Mouse (Mus musculus): ENCODE measurements around the gene Wnk2.

Gene Wnk2

DNA sequence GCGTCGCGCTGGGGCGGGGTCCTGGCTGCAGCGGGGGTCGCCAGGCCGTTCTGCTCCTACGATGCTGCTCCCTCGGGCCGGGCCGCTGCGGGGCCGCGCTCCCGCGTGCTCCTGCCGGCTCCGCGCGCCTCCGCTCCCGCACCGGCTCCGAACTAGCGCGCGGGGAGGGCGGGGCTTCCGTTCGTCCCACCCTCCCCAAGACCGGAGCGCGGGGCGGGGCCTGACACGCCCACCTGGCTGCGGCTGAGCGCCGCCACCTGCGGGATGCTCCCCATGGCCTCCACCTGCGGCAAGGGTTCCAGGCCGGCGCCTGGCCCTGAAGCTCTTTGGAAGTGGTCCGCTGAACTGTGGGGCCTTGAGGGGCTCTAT lies at the start of gene Wnk2:
Gene Wnk2, minus strand, starts transcription at position 157 of the 369 bp plus-strand sequence.
- DNase-seq: peak; percentile 33 to 52

DNA sequence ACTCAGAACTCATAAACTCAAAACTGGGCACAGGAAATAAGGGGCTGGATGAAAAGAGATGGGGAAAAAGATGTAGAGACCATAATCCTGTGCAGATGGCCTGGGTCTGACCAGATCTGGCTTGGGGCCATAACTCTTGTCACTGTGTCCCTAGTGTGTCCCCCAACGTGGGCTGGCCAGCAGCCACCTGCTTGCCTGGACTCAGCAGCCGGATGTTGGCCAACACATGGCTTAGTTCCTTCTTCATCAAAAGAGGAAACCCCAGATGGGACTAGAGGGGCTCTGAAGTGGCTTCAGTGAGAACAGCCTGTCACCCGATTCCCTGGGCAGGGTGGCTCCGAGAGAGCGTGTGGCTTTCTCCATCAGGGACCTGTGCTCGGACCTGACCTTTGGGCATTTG lies 49.0 kb upstream of the Wnk2 start:
- DNase-seq: peak; percentile 32 to 41

DNA sequence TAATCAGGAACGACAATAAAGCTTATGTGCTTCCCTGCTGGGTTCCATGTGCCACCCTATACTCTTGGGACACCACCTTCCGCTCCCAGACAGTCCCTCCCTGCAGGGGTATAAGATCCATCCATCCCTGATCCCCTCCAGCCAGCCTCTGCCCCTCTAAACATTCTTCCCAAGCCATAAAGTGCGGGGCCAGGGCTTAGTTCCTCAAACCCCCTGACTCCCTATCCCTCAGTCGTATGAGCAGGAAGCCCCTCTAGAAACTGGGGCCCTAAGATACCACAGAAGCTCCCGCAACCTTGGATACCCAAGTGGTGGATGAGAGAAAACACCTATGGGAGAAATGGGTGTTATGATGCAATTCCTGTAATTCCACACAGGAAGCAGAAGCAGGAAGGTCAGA lies 48.4 kb upstream of the Wnk2 start:
- no peak for DNase-seq

DNA sequence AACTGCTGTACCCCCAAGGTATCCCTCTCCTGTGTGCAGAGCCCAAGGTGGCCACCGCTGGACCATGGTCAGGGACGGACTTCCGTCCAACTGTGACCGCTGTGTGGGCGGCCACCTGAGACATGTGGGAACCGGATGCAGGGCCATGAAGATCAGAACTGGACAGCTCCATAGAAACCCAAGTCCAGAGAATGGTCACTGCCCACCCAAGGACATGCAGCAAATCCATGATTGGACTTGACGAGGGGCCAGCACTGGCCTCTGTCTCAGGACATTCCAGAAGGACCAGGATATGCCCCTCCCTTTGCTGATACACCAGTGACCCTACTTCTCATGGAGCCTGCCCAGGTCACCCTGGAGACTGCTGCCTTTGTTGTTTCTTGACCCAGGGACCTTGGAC lies 47.8 kb upstream of the Wnk2 start:
- no peak for DNase-seq

DNA sequence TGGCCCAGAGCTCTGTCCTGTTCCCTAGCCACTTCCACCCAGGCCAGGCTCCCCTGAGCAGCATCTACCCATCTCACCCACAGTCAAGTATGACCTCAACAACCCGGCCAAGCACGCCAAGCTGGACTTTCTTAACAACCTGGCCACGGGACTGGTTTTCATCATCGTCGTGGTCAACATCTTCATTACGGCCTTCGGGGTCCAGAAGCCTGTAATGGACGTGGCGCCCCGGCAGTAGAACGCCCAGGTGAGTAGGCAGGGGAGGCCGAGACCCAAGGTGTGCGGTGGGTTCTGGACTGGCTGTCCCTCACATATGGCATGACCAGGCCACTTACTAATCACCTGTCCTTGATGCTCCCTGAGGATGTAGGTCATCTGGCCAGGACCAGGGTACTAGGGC lies 47.0 kb upstream of the Wnk2 start:
- no peak for DNase-seq

DNA sequence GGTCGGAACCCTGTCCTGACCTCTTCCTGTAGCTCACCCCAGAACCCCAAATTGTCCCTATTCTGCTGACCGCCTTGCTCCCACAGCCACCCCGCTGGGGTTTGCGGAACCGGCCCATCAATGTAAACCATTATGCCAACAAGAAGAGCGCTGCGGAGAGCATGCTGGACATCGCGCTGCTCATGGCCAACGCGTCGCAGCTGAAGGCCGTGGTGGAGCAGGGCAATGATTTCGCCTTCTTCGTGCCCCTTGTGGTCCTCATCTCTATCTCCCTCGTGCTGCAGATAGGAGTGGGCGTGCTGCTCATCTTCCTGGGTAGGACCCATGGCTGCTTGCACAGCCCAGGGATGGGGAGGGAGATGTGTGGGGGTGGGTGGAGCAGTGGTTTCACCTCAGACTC lies 45.8 kb upstream of the Wnk2 start:
- no peak for DNase-seq

DNA sequence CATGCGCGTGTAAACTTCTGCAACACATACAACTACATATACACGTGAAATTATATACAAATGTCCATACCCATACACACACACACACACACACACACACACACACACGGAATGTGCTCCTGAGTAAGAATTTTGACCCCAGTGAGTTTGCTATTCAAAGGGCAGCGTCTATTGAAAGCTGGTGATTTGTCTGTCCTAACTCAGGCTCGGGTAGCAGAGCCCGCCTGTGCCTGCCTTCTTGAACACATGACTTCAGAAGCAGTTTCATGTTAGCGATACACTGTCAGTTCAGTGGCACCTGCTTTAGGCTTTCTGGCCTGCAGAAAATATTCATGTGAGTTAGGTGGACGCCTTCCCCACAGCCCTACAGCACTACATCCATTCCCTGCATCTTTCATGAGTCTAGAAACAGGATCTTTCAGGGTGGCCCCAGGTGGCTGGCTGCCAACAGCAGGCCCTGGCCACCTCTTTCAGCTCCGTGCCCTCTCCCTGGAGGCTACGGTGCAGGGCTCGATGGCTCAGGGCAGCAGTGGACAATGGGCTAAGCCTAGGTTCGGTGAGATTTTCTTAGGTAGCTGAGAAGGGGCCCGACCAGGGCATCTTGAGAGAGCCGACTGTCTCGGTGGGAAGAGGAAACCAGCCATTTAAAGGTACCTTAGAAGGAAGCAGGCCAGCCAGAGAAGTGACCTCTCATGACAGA lies 44.5 kb upstream of the Wnk2 start:
- no peak for DNase-seq

DNA sequence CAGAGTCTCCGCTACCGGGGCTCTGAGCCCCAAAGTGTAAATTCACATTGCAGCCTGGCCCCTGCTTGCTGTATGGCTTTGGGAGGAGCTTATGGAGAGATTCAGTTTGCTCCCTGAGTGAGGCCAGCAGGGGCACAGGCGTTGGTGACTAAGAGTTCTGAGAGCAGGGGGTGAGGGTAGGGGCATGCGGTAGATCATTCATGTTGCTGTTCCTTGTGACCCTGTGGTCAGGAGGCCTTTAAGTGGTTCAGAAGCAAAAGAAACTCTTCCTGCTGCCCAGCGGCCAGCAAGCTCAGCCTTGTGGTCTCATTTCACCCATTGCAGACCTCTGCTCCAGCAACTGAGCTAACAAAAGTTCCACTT lies 43.8 kb upstream of the Wnk2 start:
- no peak for DNase-seq

DNA sequence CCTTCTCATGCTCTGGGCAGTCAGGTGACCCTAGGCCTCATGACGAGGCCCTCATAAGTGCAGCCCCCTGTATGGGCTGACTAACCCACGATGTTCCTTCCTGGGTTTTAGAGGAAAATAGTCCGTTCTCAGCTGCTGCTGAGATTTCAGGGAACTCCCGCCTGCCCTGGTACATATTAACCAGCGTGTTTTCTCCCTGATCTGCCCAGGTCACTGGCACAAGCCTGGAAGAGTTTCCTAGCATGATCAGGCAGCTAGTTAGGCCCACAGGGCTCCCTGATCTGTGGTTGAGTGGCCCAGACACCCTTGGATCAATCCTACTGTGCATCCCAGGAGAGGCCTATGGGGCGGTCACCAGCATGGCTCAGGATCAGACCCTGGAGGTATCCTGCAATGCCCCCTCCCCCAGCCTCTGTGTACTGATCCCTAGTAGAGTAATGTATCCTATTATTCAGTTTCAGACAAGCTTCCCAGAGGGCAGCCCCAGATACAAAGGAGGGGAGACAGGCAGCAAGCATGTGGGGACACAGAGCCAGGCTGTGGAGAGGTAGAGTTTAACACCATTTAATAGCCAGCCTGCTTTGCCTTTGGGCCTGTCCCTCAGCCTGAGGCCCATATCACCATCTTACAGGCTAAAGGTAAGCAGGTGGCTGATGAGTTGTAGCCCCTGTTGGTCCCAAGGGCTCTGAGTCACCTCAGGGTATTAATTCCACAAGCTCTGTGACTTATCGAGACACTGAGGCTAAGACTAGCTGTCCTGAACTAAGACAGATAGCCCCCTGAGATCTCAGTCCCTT lies 43.3 kb upstream of the Wnk2 start:
- DNase-seq: no peak

DNA sequence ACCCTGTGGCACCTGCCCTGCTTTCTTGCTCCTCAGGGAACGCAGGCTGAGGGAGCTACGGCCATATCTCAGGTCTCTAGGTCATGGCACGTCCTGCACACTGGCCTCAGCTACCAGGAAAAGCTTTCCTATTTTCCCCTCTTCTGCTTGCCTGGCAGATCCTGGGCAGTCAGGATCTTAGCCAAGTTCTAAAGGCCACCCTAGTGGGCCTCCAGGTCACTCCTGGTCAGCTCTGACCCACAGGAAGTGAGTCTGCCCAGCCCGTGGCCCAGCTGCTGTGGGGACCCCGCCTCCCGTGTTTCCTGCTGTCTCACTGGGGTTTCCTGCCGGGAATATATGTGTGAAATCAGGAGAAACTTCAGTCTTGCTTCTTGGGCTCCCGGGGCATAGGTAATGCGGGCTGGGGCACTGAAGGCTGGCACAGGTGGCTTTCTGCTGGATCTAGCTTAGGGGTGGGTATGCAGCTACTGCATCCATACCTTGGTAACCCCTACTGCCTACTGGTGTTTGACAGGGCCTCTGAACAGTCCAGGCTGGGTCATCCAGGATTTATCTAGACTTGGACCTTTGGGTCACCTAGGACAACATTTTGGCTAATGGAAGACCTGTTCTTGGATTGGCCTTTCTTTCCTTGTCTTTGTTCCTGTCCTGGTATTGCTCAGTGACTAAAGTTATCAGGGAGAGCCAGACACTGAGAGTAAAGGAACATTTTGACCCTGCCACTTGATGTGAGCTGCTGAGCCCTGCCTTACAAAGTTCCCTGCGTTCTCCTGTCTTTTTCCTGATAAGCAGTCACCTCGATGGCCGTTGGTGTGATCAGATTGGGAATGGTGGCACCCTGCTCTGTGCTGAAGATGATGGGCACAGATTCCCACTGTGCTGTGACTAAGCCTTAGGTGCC lies 42.4 kb upstream of the Wnk2 start:
- DNase-seq: peak; percentile 71 to 75

DNA sequence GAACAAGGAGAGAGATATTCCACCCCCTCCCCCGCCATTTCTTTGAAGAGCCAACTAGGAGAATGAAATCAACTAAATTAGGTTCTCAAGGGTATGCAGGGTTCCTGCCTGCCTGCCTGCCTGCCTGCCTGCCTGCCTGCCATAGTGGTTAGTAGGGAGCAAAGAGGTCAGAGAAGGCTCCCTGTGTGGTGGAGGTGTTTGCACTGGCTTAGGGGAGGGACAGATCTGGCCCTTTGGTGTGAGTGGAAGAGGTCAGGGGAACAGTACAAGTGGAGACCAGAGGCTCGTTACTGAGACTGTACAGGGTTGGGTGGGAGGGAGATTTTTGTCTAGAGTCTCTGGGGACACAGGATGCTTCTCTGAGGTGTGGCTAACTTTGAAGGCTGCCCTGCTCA lies 41.1 kb upstream of the Wnk2 start:
- DNase-seq: no peak

DNA sequence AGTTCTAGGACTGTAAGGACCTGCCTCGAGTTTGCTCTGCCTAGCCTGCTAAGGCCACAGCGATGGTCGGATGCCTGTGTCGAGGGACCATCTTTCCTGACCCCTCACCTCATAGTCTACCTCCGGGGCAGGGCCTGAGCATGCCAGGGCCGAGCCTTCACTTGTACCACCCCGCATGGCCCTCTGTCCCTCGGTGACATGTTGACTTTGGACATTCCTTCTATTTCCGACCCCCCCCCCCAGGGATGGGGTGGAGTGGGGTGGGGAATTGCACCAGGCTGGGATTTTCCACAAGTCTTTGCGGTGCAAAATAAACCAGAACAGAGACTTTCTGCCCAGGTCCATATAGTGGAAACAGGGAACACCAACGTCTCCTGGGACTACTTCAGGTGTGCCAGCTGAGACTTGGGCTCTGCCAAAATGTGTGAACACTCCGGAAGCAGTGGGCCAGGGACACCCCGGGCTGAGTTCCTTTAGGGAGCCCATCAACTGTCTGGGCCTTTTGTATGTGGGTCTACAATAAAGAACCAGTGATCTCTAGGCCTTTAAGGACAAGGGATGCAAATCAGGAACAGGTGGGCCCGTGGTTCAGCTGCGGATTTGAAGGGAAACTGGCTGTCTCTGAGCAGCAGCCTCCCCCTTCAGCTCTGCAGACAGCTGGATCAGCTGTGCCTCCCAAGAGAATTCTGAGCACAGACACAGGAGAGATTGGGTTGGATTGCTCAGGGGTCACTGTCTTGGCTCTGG lies 40.6 kb upstream of the Wnk2 start:
- no peak for DNase-seq

DNA sequence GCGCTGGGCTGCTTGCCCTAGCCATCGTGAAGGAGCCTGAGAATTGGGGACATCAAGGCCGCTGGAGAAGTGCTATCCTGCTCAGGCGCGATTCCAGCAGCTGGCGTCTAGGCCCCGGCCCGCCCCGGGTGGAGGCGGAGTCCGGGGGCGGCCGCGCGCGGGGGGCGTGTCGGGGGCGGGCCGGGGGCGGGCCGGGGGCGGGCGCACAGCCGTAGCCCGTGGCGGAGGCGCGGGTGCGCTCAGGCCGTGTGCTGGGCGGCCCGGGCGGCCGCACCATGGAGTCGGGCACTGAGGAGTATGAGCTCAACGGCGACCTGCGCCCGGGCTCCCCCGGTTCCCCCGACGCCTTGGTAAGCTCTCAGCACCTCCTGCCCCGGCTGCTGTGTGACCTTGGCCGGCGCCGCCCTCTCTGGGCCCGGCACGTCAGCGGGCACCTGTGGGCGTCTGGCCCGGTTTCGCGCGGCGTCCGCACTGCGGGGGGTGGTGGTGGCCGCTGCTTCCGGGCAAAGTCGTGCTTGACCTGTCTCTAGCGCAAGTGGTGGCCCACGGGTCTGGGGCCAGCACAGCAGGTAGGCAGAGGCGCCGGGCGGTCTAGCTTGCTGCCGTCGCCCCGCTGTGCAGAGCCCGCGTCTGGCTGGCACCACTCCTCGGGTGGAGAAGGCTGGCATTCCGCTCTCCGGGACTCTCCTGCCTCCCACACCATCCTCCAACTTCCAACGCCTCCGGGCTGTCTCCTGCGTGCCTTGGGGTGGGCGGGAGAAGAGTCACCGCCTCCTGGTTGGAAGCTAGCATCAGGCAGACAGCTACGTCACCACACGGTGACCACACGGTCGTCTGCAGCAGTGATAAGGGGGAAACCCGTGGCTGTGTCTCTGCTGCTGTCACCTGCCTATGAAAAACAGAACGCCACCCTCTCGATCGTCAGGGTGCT lies 39.7 kb upstream of the Wnk2 start, which contains the start of gene Ninj1:
Gene Ninj1, plus strand, starts transcription at position 198 of the 931 bp plus-strand sequence.
- peak; percentile 81 to 83 for DNase-seq

DNA sequence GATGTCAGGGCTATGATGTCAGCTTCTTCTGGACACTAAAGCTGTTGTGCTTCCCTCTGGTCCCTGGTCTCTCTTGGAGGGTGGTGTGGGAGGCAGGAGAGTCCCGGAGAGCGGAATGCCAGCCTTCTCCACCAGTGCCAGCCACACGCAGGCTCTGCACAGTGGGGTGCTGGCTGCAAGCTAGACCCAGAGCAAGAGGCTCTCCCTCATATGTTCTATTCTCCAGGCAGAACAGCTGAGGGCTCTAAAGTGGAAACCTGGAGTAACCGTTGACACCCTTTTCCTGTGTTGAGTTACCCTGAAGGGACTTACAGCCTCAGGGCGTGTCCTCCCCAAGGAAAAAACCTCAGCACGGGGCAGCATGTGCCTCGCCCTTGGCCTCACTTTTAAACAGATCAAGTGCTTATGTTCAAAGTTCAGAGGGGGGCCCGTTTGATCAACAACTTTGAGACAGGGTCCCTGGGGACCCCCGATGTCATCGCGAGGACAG lies 39.0 kb upstream of the Wnk2 start:
- DNase-seq: no peak

DNA sequence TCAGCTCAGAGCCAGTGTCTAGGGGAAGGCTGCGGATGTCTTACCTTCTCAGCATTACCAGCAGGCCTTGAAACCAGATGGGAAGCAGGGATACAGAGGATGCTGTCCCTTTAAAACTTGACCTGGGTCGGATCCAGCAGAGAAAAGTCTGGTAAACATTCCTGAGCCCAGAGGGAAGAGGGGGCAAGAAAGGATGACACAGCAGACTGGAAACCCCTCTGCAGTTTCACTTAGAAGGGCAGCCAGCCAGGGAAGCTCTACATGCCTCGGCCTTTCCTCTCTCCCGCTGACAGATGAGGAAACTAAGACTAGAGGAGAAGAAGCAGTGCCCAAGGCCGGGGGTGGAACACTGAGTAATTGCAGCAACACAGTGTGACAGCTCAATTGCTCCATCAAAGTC lies 35.8 kb upstream of the Wnk2 start:
- peak; percentile 27 to 28 for DNase-seq

DNA sequence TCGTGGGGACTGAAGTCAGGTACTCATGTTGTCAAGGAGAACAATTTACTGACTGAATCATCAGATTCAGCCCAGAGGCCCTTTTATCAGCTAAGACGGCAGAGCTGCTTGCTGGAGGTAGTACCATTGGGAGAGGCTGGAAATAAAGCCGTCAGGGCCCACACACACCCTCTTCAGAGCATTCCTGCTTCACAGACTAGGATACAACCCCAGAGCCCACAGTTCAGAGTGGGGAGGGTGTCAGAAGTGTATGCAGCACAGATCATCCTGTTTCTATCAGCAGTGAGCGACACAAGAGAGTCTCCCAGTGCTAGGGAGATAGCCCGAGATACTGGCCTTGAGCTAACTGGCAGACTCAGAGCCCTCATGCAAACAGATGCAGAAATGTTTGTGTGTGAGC lies 35.3 kb upstream of the Wnk2 start:
- no peak for DNase-seq

DNA sequence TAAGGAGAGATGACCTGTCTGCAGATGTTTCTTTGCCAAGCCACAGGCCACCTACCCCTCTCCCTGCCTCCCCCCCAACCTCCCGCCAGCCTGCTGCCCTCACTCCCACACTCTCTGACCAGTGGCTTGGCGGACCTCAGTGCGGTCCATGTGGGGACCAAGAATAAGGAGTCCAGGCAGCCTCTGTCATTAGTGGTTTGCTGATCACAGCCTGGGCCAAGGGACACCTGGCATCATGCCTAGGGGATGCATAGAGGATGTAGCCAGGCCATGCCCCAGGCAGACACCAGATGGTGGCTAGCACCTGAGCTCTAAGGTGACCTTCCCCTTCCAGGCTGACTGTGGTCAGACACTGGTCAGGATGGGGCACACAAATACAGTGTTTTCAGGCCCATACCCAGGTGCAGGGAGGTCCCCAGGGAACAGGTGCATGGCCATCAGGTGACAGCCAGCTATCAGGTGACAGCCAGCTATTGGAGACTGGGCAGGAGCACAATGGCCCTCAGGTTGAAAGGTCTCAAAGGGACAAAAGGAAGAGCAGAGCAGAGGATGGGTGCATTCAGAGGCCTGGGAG lies 33.7 kb upstream of the Wnk2 start:
- no peak for DNase-seq

DNA sequence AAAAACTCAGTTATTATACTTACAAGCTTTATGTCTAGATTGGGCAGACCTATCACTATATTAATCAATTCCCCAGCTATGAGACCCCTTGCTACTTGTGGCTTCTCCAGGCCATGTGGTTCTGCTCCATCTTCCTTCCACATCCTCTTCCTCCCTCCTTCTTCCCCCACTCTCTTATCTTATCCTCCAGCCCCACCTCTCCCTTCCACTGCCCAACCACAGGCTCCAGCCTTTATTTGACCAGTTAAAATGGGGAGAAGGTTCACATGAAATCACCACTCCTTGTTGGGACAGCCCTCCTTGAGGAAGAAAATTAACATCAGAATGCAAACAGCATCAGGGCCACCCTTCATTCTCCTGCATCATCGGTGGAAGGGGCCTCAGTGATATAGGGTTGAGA lies 32.9 kb upstream of the Wnk2 start:
- DNase-seq: no peak

DNA sequence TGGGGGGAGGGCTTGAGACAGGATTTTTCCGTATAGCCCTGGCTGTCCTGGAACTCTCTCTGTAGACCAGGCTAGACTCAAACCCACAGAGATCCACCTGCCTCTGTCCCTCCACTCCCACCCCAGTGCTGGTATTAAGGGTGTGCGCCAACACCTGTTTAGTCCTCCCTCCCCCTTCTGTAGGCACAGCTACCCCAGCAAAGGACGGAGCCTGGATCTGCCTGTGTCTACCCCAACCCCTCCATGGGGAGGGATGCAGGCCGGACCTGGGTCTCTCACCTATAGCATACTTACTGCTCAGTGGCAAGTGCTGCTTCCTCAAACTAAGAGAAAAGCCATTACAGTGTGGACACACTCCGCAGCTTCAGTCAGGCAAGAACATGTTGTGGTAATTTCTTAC lies 32.5 kb upstream of the Wnk2 start:
- DNase-seq: no peak

DNA sequence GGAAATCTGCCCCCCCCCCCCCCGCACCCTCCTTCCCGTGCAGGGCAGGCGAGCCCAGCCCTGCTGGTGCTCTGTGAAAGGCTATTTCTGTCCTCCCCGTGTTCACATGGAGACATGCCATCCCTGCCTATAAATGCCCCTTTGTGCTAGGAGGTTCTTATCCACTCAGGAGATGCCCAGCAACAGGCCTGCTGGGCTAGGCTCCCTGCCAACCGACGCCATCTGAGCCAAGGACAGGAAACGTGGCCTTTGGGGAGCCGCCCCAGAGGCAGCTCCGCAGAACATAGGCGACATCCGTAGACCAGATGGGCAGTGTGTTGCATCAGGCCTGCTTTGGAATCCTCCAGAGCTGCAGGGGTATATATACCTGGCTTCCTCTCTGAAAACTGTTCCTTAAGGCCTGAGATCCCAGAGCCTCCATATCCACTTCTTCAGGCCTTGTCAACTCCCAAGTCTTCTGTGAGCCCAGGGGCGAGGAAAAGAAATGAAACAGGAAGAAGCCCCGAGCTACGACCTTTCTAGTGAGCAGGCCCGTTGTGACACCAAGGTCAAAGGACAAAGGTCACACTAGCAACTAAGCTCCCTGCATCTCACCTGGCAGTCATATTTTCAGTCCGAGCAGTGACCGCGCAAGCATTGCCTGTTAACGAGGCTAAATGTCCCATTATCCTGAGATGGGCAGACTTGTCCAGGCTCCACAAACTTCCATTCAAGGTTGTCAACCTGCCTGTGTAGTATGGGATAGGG lies 31.2 kb upstream of the Wnk2 start:
- peak; percentile 60 to 74 for DNase-seq

All from lung, adult 18-20 months (tissue).